Mouse (Mus musculus): Measurements from ENCODE around the gene Qrfp.

Qrfp gene

GRCm38 (mm10) chr2:31815367-31815766 is 5.0 kb upstream of the Qrfp start:
- peak; percentile 67; the same call in 1 of the 2 replicates for ATAC-seq (ENCODE audit: low TSS enrichment)

GRCm38 (mm10) chr2:31814699-31815098 is 4.3 kb upstream of the Qrfp start:
- peak; percentile 82 for ATAC-seq (ENCODE audit: low TSS enrichment)

- no peak for ATAC-seq (ENCODE audit: low TSS enrichment)
These were observed 3.3 kb upstream of the Qrfp start for GRCm38 (mm10) chr2:31813641-31814040.

GRCm38 (mm10) chr2:31811086-31811958 is 942 bp upstream of the Qrfp start:
- ATAC-seq (ENCODE audit: low TSS enrichment): no peak

- ATAC-seq (ENCODE audit: low TSS enrichment): no peak
These were observed 1.0 kb downstream of the Qrfp start for GRCm38 (mm10) chr2:31809358-31809740.

- no peak for ATAC-seq (ENCODE audit: low TSS enrichment)
These were observed 1.7 kb downstream of the Qrfp start for GRCm38 (mm10) chr2:31808410-31809357.

GRCm38 (mm10) chr2:31806639-31807382 is 3.6 kb downstream of the Qrfp start:
- no peak for ATAC-seq (ENCODE audit: low TSS enrichment)

GRCm38 (mm10) chr2:31803480-31803879 is 6.9 kb downstream of the Qrfp start:
- no peak for ATAC-seq (ENCODE audit: low TSS enrichment)

- no peak for ATAC-seq (ENCODE audit: low TSS enrichment)
These were observed 7.6 kb downstream of the Qrfp start for GRCm38 (mm10) chr2:31802811-31803210.

- no peak for ATAC-seq (ENCODE audit: low TSS enrichment)
These were observed 9.0 kb downstream of the Qrfp start for GRCm38 (mm10) chr2:31801416-31801815.

GRCm38 (mm10) chr2:31796943-31797342 is 13.4 kb downstream of the Qrfp start:
- ATAC-seq (ENCODE audit: low TSS enrichment): no peak

- no peak for ATAC-seq (ENCODE audit: low TSS enrichment)
These were observed 17.8 kb downstream of the Qrfp start for GRCm38 (mm10) chr2:31792611-31793010.

- ATAC-seq (ENCODE audit: low TSS enrichment): no peak
These were observed 19.1 kb downstream of the Qrfp start for GRCm38 (mm10) chr2:31791260-31791659.

GRCm38 (mm10) chr2:31790728-31791251 is 19.6 kb downstream of the Qrfp start:
- no peak for ATAC-seq (ENCODE audit: low TSS enrichment)

GRCm38 (mm10) chr2:31789215-31789614 is 21.2 kb downstream of the Qrfp start:
- ATAC-seq (ENCODE audit: low TSS enrichment): no peak

GRCm38 (mm10) chr2:31788227-31788626 is 22.2 kb downstream of the Qrfp start:
- no peak for ATAC-seq (ENCODE audit: low TSS enrichment)

- peak; percentile 75 for ATAC-seq (ENCODE audit: low TSS enrichment)
These were observed 23.4 kb downstream of the Qrfp start for GRCm38 (mm10) chr2:31787029-31787428.

GRCm38 (mm10) chr2:31785074-31785473 is 25.3 kb downstream of the Qrfp start:
- ATAC-seq (ENCODE audit: low TSS enrichment): peak; percentile 68

GRCm38 (mm10) chr2:31782958-31783602 is 27.3 kb downstream of the Qrfp start:
- no peak for ATAC-seq (ENCODE audit: low TSS enrichment)

- ATAC-seq (ENCODE audit: low TSS enrichment): no peak
These were observed 31.1 kb downstream of the Qrfp start for GRCm38 (mm10) chr2:31779258-31779657.

- no peak for ATAC-seq (ENCODE audit: low TSS enrichment)
These were observed 33.9 kb downstream of the Qrfp start for GRCm38 (mm10) chr2:31776479-31776878.

All from frontal cortex, adult (tissue).